Mouse (Mus musculus) C2C12 (cell line): ENCODE results near the gene Zfpl1.

Source experiments
- CEBPB ChIP-seq: IDR thresholded peaks from one replicate; pipeline ENCODE4 v1.6.1; 2011; ENCODE audit warnings: low read depth, mild to moderate bottlenecking, control low read depth, moderate library complexity
- CTCF ChIP-seq: IDR thresholded peaks from one replicate; pipeline ENCODE4 v1.5.1; 2011; ENCODE audit not compliant: control insufficient read depth, insufficient read depth, insufficient read length

DNA sequence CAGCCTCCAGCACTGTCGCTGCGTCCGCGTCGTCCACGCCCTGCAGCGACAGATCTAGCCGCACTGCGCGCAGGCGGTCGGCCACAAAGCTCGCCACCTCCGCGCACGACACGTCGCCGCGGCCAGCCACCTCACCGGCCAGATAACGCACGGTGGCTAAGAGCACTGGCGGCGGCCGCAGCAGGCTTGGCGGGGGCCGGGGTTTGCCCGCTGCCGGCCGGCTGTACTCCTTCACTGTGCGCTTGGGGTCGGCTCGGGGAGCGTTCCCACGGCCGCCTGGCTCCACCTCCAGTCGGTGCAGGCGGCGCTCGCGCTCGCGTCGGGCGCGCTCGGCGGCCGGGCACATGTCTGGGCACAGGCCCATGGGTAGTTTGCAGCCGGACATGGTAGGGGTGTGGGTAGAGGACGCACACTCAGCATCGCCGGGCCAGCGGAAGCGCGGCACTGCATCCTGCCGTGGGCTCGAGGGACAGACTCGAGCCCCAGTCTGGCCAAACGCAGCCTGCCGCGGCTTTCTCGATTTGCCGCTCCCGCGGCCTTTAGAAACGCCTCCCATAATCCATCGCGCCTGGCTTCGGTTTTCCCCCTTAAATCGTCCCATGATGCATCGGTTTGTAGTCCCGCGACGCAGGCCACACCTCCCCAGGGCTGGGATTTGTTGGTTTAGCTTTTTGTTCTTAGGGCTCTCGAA, 33.4 kb upstream of the Zfpl1 start, which contains the start of gene Sac3d1:
- TF ChIP-seq CTCF (no peak), CEBPB (no peak)
